Mouse (Mus musculus): ENCODE measurements around the gene Guca2b. TPM values are rescaled to one million over a fixed set of nuclear protein-coding genes. Genes with fewer than 3 reads are reported as not detected.

Gene Guca2b
- total and polyA plus RNA-seq, 3 experiments, result 1.1 to 2.3 TPM; not detected in 1

DNA sequence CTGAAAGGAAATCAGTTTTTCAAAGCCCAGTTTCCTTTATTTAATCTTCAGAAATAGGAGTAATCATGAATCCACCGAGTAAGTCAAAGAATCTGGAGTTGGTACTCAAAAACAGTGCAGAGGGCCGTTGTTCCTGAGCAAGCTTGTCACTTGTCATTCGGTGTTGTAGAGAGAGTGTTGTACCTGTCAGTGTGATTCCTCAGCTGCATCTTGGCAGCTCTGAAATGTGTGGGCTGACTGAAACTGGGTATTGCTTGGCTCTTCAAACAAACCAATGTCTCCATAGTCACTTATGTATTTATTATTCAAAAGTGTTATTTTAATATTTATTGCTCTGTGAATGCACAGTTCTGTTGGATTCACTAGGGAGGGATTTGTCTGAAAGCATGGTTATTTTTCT is 31.9 kb downstream of the Guca2b start:
- H3K4me3 ChIP-seq (replicated peaks in 1 of 3; ENCODE audit: low read depth in 2 of 3, low read length in 2 of 3, poor library complexity in 1 of 3), result no peak overlapping the region
- no peak overlapping the region for H3K27ac ChIP-seq (ENCODE audit: insufficient read depth, low read depth)
- no peak overlapping the region for H3K4me2 ChIP-seq (ENCODE audit: insufficient read depth, low read depth, poor library complexity, severe bottlenecking)
- TF ChIP-seq GABPA (IDR thresholded peaks at IDR 0.05; ENCODE audit: insufficient replicate concordance, low read depth, low read length), result no peak
- TF ChIP-seq CHD1 (IDR thresholded peaks at IDR 0.05; ENCODE audit: low read depth, low read length), result no peak
- no peak for TF ChIP-seq JUND (conservative IDR thresholded peaks at IDR 0.05; ENCODE audit: low read depth, low read length)
- no peak for TF ChIP-seq NRF1 (IDR thresholded peaks at IDR 0.05; ENCODE audit: low read depth, low read length)
- no peak for TF ChIP-seq RAD21 (IDR thresholded peaks at IDR 0.05; ENCODE audit: low read depth, low read length)
- no peak for TF ChIP-seq POLR2AphosphoS2 (IDR thresholded peaks at IDR 0.05; ENCODE audit: low read depth, low read length)
- no peak for TF ChIP-seq TCF12 (IDR thresholded peaks at IDR 0.05; ENCODE audit: low read depth, low read length)
- TF ChIP-seq MXI1 (IDR thresholded peaks at IDR 0.05; ENCODE audit: low read depth, low read length), result no peak
- no peak for TF ChIP-seq ZMIZ1 (IDR thresholded peaks at IDR 0.05; ENCODE audit: low read depth, low read length)
- no peak for TF ChIP-seq NELFE (IDR thresholded peaks at IDR 0.05; ENCODE audit: low read depth, low read length)
- TF ChIP-seq IRF4 (IDR thresholded peaks at IDR 0.05; ENCODE audit: low read depth, low read length), result no peak
- no peak for TF ChIP-seq ZKSCAN1 (IDR thresholded peaks at IDR 0.05; ENCODE audit: borderline replicate concordance, low read depth, low read length)
- no peak for TF ChIP-seq ELF1 (IDR thresholded peaks at IDR 0.05; ENCODE audit: low read depth, low read length)
- no peak for TF ChIP-seq MAFK (IDR thresholded peaks at IDR 0.05; ENCODE audit: insufficient replicate concordance, low read length)
- no peaks in the 10 kb centered on the region for H3K79me2 ChIP-seq (replicated peaks; ENCODE audit: control insufficient read depth, extremely low read depth, insufficient read depth, poor library complexity, severe bottlenecking)
- peaks cover 59 to 79% of the 10 kb centered on the region in 2 experiments for H3K36me3 ChIP-seq (replicated peaks in 1 of 2; ENCODE audit: control insufficient read depth in 1 of 2, insufficient read depth in 1 of 2, low read length in 1 of 2)
- no peaks in the 10 kb centered on the region for H3K9me3 ChIP-seq (replicated peaks; ENCODE audit: low read length)
- no peak overlapping the region for H3K9ac ChIP-seq (ENCODE audit: insufficient read depth, low read depth)
- no peak for DNase-seq (ENCODE audit: extremely low read depth)
- H3K4me1 ChIP-seq (ENCODE audit: control insufficient read depth in 1 of 2, insufficient read depth in 2 of 2), result peaks cover 2 to 14% of the 10 kb centered on the region in 2 experiments; a peak in 2 of 4 replicates
- H3K27me3 ChIP-seq (replicated peaks), result no peaks in the 10 kb centered on the region
- dilution Hi-C loops (cut with MboI; ENCODE audit: extremely low pct_ligation_motif_present, extremely low pct_unique_long_range_greater_than_20kb, low sequenced_read_pairs) (no loop called here), in situ Hi-C loops (cut with MboI; ENCODE audit: low pct_ligation_motif_present, low pct_unique_long_range_greater_than_20kb, low sequenced_read_pairs) (no loop called here)

DNA sequence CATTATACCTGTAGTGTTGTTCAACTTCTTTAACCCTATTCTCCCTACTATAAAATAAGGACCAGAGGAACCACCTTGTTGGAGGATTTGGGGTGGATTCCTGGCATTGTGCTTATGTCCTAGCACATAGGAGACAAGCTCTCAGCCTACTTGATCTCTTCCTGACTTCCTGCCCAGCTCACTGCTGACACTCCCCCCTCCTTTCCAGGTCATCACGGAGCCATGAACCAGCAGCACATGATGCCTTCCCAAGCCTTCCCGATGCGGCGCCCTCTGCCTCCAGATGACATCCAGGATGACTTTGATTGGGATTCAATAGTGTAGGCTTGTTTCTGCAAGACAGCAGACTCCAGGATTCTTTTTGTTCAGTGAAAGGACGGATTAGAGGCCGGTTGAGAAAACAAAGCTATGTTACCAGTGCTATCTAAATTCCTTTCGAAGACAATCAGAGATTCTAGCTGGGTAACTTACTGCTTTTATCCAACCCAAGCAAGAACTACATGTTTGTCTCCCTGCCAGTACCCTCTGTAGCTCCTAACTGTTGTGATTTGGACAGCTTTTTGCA is 32.6 kb downstream of the Guca2b start:
- Histone ChIP-seq H3K9ac (ENCODE audit: insufficient read depth, low read depth) (no peak overlapping the region), H3K4me1 (ENCODE audit: control insufficient read depth in 1 of 2, insufficient read depth in 2 of 2) (peaks cover under 1 to 7% of the 10 kb centered on the region in 2 experiments; a peak in 2 of 4 replicates), H3K36me3 (replicated peaks in 1 of 2; ENCODE audit: control insufficient read depth in 1 of 2, insufficient read depth in 1 of 2, low read length in 1 of 2) (peaks cover 58 to 78% of the 10 kb centered on the region in 2 experiments), H3K27ac (ENCODE audit: insufficient read depth, low read depth) (no peak overlapping the region), H3K9me3 (replicated peaks; ENCODE audit: low read length) (no peaks in the 10 kb centered on the region), H3K4me3 (replicated peaks in 1 of 3; ENCODE audit: low read depth in 2 of 3, low read length in 2 of 3, poor library complexity in 1 of 3) (no peak overlapping the region), H3K4me2 (ENCODE audit: insufficient read depth, low read depth, poor library complexity, severe bottlenecking) (no peak overlapping the region), H3K79me2 (replicated peaks; ENCODE audit: control insufficient read depth, extremely low read depth, insufficient read depth, poor library complexity, severe bottlenecking) (no peaks in the 10 kb centered on the region), H3K27me3 (replicated peaks) (no peaks in the 10 kb centered on the region)
- DNase-seq (ENCODE audit: extremely low read depth), result no peak
- TF ChIP-seq CTCF (conservative IDR thresholded peaks at IDR 0.05 in 1 of 2, IDR thresholded peaks at IDR 0.05 in 1 of 2; ENCODE audit: low read depth in 2 of 2, low read length in 2 of 2) (no peak), CHD2 (IDR thresholded peaks at IDR 0.05; ENCODE audit: low read length) (no peak), MAX (IDR thresholded peaks at IDR 0.05; ENCODE audit: low read length) (no peak), GABPA (IDR thresholded peaks at IDR 0.05; ENCODE audit: insufficient replicate concordance, low read depth, low read length) (no peak), ELF1 (IDR thresholded peaks at IDR 0.05; ENCODE audit: low read depth, low read length) (no peak)
- dilution Hi-C loops (cut with MboI; ENCODE audit: extremely low pct_ligation_motif_present, extremely low pct_unique_long_range_greater_than_20kb, low sequenced_read_pairs), result no loop called here
- in situ Hi-C loops (cut with MboI; ENCODE audit: low pct_ligation_motif_present, low pct_unique_long_range_greater_than_20kb, low sequenced_read_pairs), result no loop called here

Measured in CH12.LX (cell line).